Mouse (Mus musculus) left cerebral cortex, postnatal 4 days (tissue): Measurements from ENCODE around the gene Arfgap3. TPM values are rescaled to one million over a fixed set of nuclear protein-coding genes. Genes with fewer than 3 reads are reported as not detected.
"Not testable (repeated sequence)": the region's sequence is repeated elsewhere in the genome, so short reads cannot be mapped to it uniquely, and the experiment has no call there.

Source experiments
- DNase-seq: peaks from one replicate; pipeline ENCODE4 v3.0.0-alpha.2; 2022
- intact Hi-C: fragments of 180-260 bp; cut with DNase I; formaldehyde crosslinking; loops from one replicate; pipeline ENCODE4 v1.15.1; 2025
- total RNA-seq, 2 experiments: library from RNA; stranded (reverse); gene quantifications; 2 replicates each; pipeline ENCODE4 v1.2.3; 2021

Arfgap3 gene
- total RNA-seq, 2 experiments from 2014 or later = 27.9 to 30.2 TPM

DNA sequence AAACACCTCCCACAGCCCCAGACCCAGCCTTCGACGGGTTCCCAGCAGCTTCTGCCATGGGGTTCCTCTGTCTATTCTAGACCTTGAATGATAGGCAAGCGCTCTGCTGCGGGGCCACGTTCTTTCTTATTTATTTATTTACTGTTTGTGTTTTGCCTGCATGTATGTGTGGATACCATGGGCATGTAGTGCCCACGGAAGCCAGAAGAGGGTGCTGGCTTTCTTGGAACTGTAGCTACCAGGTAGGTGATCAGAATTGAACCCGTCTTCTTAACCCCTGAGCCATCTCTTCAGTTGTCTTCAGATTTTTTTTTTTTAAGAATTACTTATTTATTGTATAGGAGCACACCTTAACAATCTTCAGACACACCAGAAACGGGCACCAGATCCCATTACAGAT is 51.7 kb downstream of the Arfgap3 start:
- no peak for DNase-seq
- intact Hi-C loops = no loop called here

DNA sequence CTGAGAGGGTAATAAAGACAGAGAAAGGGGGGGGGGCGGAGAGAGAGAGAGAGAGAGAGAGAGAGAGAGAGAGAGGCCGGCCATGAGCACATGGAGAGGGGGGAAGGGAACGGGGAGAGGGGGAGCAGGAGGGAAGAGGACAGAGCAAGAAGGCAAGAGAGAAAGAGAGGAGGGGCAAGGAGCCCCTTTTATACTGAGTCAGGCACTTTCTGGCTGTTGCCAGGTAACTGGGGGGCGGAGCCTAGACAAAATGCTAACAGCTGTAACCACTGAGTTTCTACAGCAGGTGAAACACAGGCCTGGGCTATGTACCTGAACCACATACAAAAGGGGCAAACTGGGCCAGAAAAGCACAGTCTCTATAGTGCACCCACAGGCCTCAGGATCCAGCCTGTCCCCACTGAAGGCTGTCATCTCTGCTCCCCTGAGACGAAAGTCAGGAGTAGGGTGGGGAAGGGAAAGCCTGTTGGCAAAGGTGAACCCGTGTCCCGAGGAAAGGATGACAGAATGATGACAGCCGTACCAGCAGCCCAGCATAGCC is 53.2 kb downstream of the Arfgap3 start:
- DNase-seq = no peak
- intact Hi-C loops = no loop called here

GRCm38 (mm10) chr15:83296050-83296449 is 54.0 kb downstream of the Arfgap3 start:
- no peak for DNase-seq

GRCm38 (mm10) chr15:83294954-83295353 is 55.1 kb downstream of the Arfgap3 start:
- DNase-seq = no peak
- intact Hi-C loops = no loop called here

More at GRCm38 (mm10) chr15:83296050-83296449, 54.0 kb downstream of the Arfgap3 start:
- intact Hi-C loops = no loop called here

- DNase-seq = peak; percentile 52
- intact Hi-C loops = no loop called here
Measured at GRCm38 (mm10) chr15:83293706-83294645, 56.1 kb downstream of the Arfgap3 start.

DNA sequence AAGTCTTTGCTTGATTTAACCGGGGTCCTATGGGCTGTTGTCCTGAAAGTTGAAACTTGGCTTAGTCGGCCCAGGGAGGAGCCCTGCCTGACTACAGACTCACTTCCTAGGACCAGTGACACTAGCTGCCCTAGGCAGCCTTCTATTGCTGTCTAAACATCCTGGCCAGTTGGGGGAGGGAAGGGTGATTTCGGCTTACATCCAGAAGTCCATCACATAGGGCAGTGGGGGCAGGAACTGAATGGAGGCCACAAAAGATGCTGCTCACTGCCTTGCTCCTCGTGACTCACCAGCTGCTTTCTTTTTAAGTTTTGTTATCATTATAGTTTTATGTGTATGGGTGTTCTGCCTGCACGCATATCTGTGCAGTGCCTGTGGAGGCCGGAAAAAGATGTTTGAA is 56.9 kb downstream of the Arfgap3 start:
- no peak for DNase-seq
- intact Hi-C loops = no loop called here

GRCm38 (mm10) chr15:83292261-83293056 is 57.6 kb downstream of the Arfgap3 start:
- DNase-seq = no peak
- intact Hi-C loops = no loop called here

GRCm38 (mm10) chr15:83290899-83291298 is 59.1 kb downstream of the Arfgap3 start:
- intact Hi-C loops = no loop called here
- DNase-seq = no peak

DNA sequence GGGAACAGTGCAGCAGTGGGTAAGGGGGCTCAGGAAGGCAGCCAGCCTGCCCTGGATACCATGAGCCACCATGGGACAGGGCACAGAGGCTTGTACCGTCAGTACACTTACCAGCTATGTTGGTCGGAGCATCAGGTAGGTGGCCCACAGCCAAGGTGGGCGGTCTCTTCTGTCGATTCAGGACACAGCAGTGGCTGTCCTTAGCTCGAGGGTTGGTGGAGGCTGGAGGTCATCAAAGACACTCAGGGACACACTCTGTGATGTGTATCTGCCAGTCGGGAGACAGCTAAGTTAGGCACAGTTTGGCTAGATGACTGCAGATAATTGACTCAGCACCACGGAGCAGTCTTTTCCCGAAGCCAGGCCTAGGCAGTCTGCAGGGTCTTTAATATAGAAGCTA is 65.2 kb downstream of the Arfgap3 start:
- intact Hi-C loops = no loop called here
- DNase-seq = no peak

- DNase-seq = no peak
- intact Hi-C loops = no loop called here
Measured at GRCm38 (mm10) chr15:83282397-83282796, 67.7 kb downstream of the Arfgap3 start.

DNA sequence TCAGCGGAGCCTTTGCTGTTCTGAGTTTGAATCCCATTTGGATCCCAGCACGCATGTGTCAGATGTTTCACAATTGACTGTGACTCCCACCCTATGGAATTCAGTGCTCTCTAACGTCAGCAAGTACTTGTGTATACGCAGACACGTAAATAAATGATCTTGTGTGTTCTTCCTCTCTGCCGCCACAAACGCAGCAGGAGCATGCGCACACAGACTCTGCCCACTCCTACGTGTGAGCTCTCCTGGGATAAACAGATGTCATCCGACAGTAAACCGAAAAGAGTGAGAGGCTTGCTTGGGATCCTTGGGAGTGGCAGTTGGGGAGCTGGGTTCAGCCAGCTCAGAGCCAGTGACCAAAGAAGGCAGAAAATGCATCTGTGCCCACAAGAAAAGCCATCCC is 68.7 kb downstream of the Arfgap3 start:
- intact Hi-C loops = no loop called here
- DNase-seq = no peak

- intact Hi-C loops = no loop called here
- DNase-seq = no peak
Measured at GRCm38 (mm10) chr15:83278579-83278978, 71.5 kb downstream of the Arfgap3 start.

DNA sequence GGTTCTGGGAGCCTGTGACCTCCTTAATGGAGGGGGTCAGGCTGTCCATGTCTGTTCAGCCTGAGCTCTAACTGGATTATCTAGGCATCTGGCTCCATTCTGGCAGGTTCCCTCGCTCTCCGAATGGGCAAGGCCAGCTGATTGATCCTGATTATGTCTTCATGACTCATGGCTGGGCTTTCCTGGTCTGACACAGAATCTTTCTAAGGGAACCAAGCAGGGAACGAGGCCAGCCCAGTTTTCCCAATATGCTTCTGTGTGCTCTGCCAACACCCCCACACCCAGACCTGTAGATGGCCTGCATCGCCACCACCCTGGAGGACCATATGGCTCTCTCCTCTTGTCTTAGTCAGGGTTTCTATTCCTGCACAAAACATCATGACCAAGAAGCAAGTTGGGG is 72.6 kb downstream of the Arfgap3 start:
- DNase-seq = peak; percentile 13
- intact Hi-C loops = no loop called here

- intact Hi-C loops, DNase-seq: not testable (repeated sequence)
Measured at GRCm38 (mm10) chr15:83274237-83274636, 75.8 kb downstream of the Arfgap3 start.

DNA sequence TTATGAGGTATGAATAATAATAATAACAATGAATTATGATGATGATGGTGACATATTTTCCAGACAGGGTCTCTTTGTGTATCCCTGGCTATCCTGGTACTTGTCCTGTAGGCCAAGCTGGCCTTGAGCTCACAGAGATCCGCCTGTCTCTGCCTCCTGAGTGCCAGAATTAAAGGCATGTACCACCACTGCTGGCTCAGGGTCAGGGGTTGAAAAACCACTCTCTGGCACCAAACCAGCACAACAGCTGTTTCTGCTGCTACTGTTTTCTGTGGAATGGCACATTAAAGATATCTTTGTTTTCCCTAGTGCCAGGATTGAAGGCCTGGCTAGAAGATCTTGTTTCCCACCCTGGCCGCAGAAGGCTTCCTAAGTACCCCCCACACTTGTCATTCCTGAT is 77.0 kb downstream of the Arfgap3 start:
- intact Hi-C loops = no loop called here
- DNase-seq = no peak

- DNase-seq, intact Hi-C loops: not testable (repeated sequence)
Measured at GRCm38 (mm10) chr15:83271221-83271620, 78.8 kb downstream of the Arfgap3 start.

DNA sequence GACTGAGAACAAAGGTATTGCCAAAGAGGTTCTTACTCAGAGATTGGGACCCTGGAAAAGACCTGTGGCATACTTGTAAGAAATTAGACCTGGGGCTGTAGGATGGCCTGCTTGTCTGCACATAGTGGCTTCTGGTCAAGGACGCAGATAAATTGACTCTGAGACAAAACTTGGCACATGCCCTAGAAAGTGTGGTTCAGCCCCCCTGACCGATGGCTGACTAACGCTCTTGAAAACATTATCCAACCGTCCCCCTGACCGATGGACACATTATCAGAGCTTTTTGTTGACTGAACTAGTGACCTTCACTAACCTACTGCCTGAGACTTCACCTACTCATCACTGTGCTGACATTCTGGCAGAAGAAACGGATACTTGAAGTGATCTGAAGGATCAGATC is 80.1 kb downstream of the Arfgap3 start:
- intact Hi-C loops, DNase-seq: not testable (repeated sequence)

GRCm38 (mm10) chr15:83268428-83268827 is 81.6 kb downstream of the Arfgap3 start:
- DNase-seq, intact Hi-C loops: not testable (repeated sequence)

- intact Hi-C loops = no loop called here
- DNase-seq = no peak
Measured at GRCm38 (mm10) chr15:83265269-83265668, 84.8 kb downstream of the Arfgap3 start.

DNA sequence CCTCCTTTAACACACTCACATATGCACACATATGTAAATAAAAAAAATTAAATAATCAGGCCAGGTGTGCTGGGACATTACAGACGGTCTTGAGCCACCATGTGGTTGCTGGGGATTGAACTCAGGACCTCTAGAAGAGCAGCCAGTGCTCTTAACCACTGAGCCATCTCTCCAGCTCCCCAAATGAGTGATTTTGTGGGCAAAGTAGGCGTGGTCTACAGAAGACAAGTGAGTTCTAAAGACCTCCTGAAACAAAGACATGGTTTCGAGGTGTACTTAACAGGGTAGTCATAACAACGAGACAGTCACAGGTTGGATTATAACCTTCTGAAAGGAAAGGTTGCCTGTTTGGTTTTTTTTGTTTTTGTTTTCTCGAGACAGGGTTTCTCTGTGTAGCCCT is 86.6 kb downstream of the Arfgap3 start:
- no peak for DNase-seq
- intact Hi-C loops = no loop called here

DNA sequence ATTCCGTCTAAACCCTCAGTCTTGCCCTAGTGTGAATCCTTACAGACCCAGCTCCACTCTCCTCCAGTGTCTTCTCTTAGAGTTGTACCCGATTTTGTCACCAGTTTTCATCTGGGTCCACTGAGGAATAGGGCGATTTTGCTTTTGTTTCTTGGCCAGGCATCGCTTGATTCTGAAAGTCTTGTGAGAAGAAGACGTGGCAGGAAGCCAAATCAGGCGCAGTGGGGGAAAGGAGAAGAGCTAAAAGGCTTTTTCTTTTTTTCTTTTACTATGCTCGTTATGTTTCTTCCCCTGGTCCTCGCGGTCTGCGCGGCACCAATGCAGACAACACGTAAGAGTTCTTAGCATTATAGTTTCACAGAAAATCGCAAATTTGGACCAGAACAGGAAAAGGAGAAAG is 92.1 kb downstream of the Arfgap3 start:
- peak; percentile 27 for DNase-seq
- intact Hi-C loops = no loop called here
